Mouse (Mus musculus) kidney, adult 2 months (tissue): ENCODE data around the gene Ppp2ca. TPM values are rescaled to one million over a fixed set of nuclear protein-coding genes. Genes with fewer than 3 reads are reported as not detected.

Source experiments
- DNase-seq: peaks from one replicate; pipeline ENCODE4 v3.0.0; 2021
- H3K27ac ChIP-seq: fragments of 200-500 bp; 2 replicates; pipeline ENCODE4 v1.5.1; 2012; ENCODE audit warnings: low read depth, low read length, control low read depth, inconsistent platforms; ENCODE audit not compliant: insufficient read depth
- H3K27me3 ChIP-seq: fragments of 200-500 bp; replicated peaks from 2 replicates; pipeline ENCODE4 v1.6.1; 2012; ENCODE audit warnings: mild to moderate bottlenecking, moderate library complexity, low read length, inconsistent platforms; ENCODE audit not compliant: control insufficient read depth, insufficient read depth
- H3K36me3 ChIP-seq: fragments of 200-500 bp; 2 replicates; pipeline ENCODE4 v1.6.1; 2012; ENCODE audit warnings: mild to moderate bottlenecking, moderate library complexity, low read length, inconsistent platforms; ENCODE audit not compliant: control insufficient read depth, insufficient read depth
- H3K4me1 ChIP-seq: fragments of 200-500 bp; 2 replicates; pipeline ENCODE4 v1.6.1; 2011; ENCODE audit warnings: low read length; ENCODE audit not compliant: control insufficient read depth, insufficient read depth
- H3K4me3 ChIP-seq: fragments of 200-500 bp; 2 replicates; pipeline ENCODE4 v1.5.1; 2011; ENCODE audit warnings: mild to moderate bottlenecking, low read depth, low read length, control low read depth; ENCODE audit not compliant: insufficient read depth
- CTCF ChIP-seq: fragments of 200-500 bp; conservative IDR thresholded peaks from 2 replicates; pipeline ENCODE4 v1.5.1; 2011; ENCODE audit warnings: low read depth, mild to moderate bottlenecking, control low read depth, low read length, moderate library complexity, mixed read lengths; ENCODE audit not compliant: insufficient read depth, insufficient read length
- POLR2A ChIP-seq: fragments of 200-500 bp; IDR thresholded peaks from one replicate; pipeline ENCODE4 v1.6.1; 2011; ENCODE audit warnings: low read depth, low read length, control low read depth
- WGBS: fragments of 180-500 bp; shearing (Covaris S2); methylation state at CpG from one replicate; pipeline ENCODE4 v1.1.7; 2018; 5-methylcytosine and 5-hydroxymethylcytosine counted together
- polyA plus RNA-seq: library from polyadenylated mRNA; depleted of rRNA; stranded (reverse); fragments of >200 nt; gene quantifications from 2 replicates; pipeline ENCODE4 v1.2.3, GENCODE M21; 2012

The Ppp2ca gene
- polyA plus RNA-seq, 1 experiment, result 38.0 TPM

- TF ChIP-seq POLR2A, result no peak
- TF ChIP-seq CTCF, result no peak
- WGBS, result 89% methylated on average over 9 of the region's 9 CpGs
Measured at GRCm38 (mm10) chr11:52091261-52091660, 7.2 kb upstream of the Ppp2ca start.

GRCm38 (mm10) chr11:52094568-52094967 lies 3.9 kb upstream of the Ppp2ca start:
- Histone ChIP-seq H3K27me3 (no peaks in the 10 kb centered on the region), H3K4me3 (no peak overlapping the region), H3K27ac (no peak overlapping the region), H3K4me1 (peaks cover 5% of the 10 kb centered on the region; the same call in 1 of the 2 replicates), H3K36me3 (no peaks in the 10 kb centered on the region)
- 46% methylated on average over 5 of the region's 5 CpGs for WGBS
- no peak for DNase-seq
- TF ChIP-seq POLR2A (no peak), CTCF (no peak)

More at GRCm38 (mm10) chr11:52091261-52091660, 7.2 kb upstream of the Ppp2ca start:
- no peaks in the 10 kb centered on the region for H3K36me3 ChIP-seq
- no peak for DNase-seq
- no peaks in the 10 kb centered on the region for H3K4me1 ChIP-seq
- no peaks in the 10 kb centered on the region for H3K27me3 ChIP-seq
- H3K4me3 ChIP-seq, result no peak overlapping the region
- H3K27ac ChIP-seq, result no peak overlapping the region

- WGBS, result 75% methylated on average over 3 of the region's 3 CpGs
- DNase-seq, result no peak
- no peaks in the 10 kb centered on the region for H3K27me3 ChIP-seq
- H3K4me3 ChIP-seq, result no peak overlapping the region
- TF ChIP-seq CTCF (no peak), POLR2A (no peak)
- no peak overlapping the region for H3K27ac ChIP-seq
- H3K4me1 ChIP-seq, result peaks cover 16% of the 10 kb centered on the region; the same call in 1 of the 2 replicates
- no peaks in the 10 kb centered on the region for H3K36me3 ChIP-seq
Measured at GRCm38 (mm10) chr11:52097016-52097415, 1.5 kb upstream of the Ppp2ca start.

- 59% methylated on average over 2 of the region's 2 CpGs for WGBS
- no peak for DNase-seq
- TF ChIP-seq POLR2A (no peak), CTCF (no peak)
- peak overlapping the region; percentile 57 for H3K27ac ChIP-seq
- H3K4me1 ChIP-seq, result peaks cover 16% of the 10 kb centered on the region; the same call in 1 of the 2 replicates
- H3K4me3 ChIP-seq, result no peak overlapping the region
- H3K36me3 ChIP-seq, result no peaks in the 10 kb centered on the region
- H3K27me3 ChIP-seq, result no peaks in the 10 kb centered on the region
Measured at GRCm38 (mm10) chr11:52097596-52097995, 885 bp upstream of the Ppp2ca start.

- Histone ChIP-seq H3K4me1 (peaks cover 26% of the 10 kb centered on the region), H3K27me3 (no peaks in the 10 kb centered on the region), H3K4me3 (peak overlapping the region; percentile 95), H3K27ac (peak overlapping the region; percentile 97), H3K36me3 (no peaks in the 10 kb centered on the region)
- peak; percentile 68 for DNase-seq
- under 1% methylated on average over 72 of the region's 72 CpGs for WGBS
- TF ChIP-seq POLR2A (no peak), CTCF (no peak)
Measured at GRCm38 (mm10) chr11:52099031-52099761, 715 bp downstream of the Ppp2ca start.

GRCm38 (mm10) chr11:52099771-52100219 lies 1.3 kb downstream of the Ppp2ca start:
- peak overlapping the region; percentile 97; the same call in 1 of the 2 replicates for H3K27ac ChIP-seq
- DNase-seq, result peak; percentile 24
- no peaks in the 10 kb centered on the region for H3K27me3 ChIP-seq
- peak overlapping the region; percentile 95 for H3K4me3 ChIP-seq
- no peaks in the 10 kb centered on the region for H3K36me3 ChIP-seq
- 2% methylated on average over 7 of the region's 7 CpGs for WGBS
- H3K4me1 ChIP-seq, result peaks cover 31% of the 10 kb centered on the region
- TF ChIP-seq POLR2A, result no peak
- TF ChIP-seq CTCF, result no peak

- WGBS, result 60% methylated on average over 4 of the region's 4 CpGs
- Histone ChIP-seq H3K4me3 (no peak overlapping the region), H3K36me3 (no peaks in the 10 kb centered on the region), H3K4me1 (peaks cover 41% of the 10 kb centered on the region), H3K27ac (no peak overlapping the region), H3K27me3 (no peaks in the 10 kb centered on the region)
- DNase-seq, result no peak
- no peak for TF ChIP-seq CTCF
- TF ChIP-seq POLR2A, result no peak
Measured at GRCm38 (mm10) chr11:52102977-52103376, 4.5 kb downstream of the Ppp2ca start.
